Mouse (Mus musculus): ENCODE data around the gene Gm42417. TPM values are rescaled to one million over a fixed set of nuclear protein-coding genes. Genes with fewer than 3 reads are reported as not detected.

Gm42417 gene
- 0.50 TPM in 1 of 2 replicates, not detected in the other for polyA plus RNA-seq (2016; fragmentation: Nextera tagmentation; extraction: Ambion mirVana)

DNA sequence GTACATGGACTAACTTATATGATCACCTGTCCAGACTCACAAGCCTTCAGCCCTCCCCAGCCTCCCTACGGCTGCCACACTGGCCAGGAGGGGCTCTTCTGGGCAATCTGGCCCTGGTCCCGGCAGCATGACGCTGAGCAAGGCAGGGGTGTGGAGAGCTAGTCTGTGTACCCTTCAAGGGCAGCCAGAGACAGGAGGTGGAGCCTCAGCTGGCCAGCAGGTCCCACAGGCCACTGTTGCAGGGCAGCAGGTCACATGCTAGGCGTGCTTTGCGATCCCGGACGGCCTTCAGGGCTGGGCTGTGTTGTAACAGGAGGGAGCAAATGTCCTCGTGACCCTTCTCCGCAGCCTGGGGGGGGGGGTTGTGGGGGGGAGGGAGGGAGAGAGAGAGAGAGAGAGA is at the start of gene Gm42417:
TSS of gene Gm42417 (minus strand) at position 244 of the 400 bp plus-strand sequence.
- no peak within 1 kb of the TSS for H3K9ac ChIP-seq
- H3K4me3 ChIP-seq (replicated peaks) = no peak within 1 kb of the TSS
- WGBS = 85% methylated on average over 9 of the region's 9 CpGs
- no peak within 1 kb of the TSS for H3K4me2 ChIP-seq
- peaks cover 4% of the 10 kb centered on the region; the same call in 1 of the 2 replicates for H3K4me1 ChIP-seq
- peaks cover 34% of the 10 kb centered on the region for H3K36me3 ChIP-seq (replicated peaks)
- no peaks in the 10 kb centered on the region for H3K9me3 ChIP-seq
- ATAC-seq (ENCODE audit: low FRiP score) = no peak
- H3K27ac ChIP-seq = no peak within 1 kb of the TSS
- no peaks in the 10 kb centered on the region for H3K27me3 ChIP-seq

DNA sequence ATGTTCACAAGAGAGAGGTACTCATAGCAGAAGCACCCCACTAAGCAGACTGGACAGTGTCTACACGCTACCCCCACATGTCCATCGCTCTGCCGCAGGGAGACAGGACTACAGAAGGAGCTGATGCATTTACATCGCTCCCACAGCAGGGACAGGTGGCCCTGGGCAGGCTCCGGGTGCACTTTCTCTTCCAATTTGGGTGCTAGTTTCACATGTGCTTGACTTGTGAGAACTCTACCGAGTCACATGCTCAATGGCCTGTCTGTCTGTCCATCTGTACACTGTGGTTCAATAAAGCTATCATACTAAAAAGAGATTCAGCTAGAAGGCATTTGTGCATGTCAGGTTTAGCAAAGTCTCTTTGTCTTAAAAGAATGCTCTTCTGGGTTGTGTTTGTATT is 48.6 kb upstream of the Gm42417 start:
- Histone ChIP-seq H3K9ac (no peak overlapping the region), H3K4me2 (no peak overlapping the region), H3K27me3 (peaks cover 75% of the 10 kb centered on the region), H3K4me1 (peaks cover 9% of the 10 kb centered on the region), H3K9me3 (no peaks in the 10 kb centered on the region), H3K27ac (no peak overlapping the region), H3K4me3 (replicated peaks) (no peak overlapping the region), H3K36me3 (replicated peaks) (no peaks in the 10 kb centered on the region)
- 89% methylated on average over 6 of the region's 6 CpGs for WGBS
- no peak for ATAC-seq (ENCODE audit: low FRiP score)

GRCm38 (mm10) chr1:36586288-36586687 is 47.1 kb upstream of the Gm42417 start:
- H3K9ac ChIP-seq = no peak overlapping the region
- H3K27me3 ChIP-seq = peaks cover 79% of the 10 kb centered on the region
- peaks cover 11% of the 10 kb centered on the region for H3K4me1 ChIP-seq
- ATAC-seq (ENCODE audit: low FRiP score) = no peak
- no peak overlapping the region for H3K4me3 ChIP-seq (replicated peaks)
- no peaks in the 10 kb centered on the region for H3K36me3 ChIP-seq (replicated peaks)
- H3K27ac ChIP-seq = no peak overlapping the region
- WGBS = 37% methylated on average over 4 of the region's 4 CpGs
- no peak overlapping the region for H3K4me2 ChIP-seq
- no peaks in the 10 kb centered on the region for H3K9me3 ChIP-seq

DNA sequence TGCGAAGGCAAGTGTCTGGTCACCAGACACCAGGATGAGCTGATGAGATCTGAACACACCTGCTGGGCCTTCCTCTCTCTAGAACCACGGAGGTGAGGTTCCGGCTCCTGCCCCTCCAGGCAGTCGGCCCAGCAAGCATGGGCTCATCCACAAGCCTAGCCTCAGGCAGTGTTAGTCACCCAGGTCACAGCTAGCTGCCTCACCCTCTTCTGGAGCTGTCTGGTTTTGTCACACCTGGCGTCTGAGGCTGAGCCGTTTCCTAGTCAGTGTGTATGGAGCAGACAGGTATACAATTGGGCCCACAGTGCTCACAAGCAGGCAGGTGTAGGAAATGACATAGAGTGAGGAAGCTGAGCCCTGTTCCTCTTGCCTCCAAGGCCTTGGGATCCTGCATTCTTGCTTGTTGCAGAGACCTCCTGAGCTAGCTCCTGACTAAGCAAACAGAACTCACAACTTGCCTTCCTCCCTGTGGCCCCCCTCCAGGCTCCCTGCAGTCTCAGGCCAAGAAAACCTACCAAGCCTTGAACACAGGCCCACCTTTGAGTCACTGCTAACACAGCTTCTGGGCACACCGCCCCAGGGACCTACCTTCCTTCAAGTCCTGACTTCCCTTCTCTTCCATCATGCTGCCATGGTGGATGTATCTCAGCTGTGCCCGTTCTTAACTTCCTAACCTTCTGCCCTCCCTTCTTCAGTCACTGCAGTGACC is 44.3 kb upstream of the Gm42417 start:
- Histone ChIP-seq H3K9ac (no peak overlapping the region), H3K4me3 (replicated peaks) (no peak overlapping the region), H3K27ac (no peak overlapping the region), H3K4me2 (no peak overlapping the region), H3K4me1 (peaks cover 26% of the 10 kb centered on the region), H3K9me3 (no peaks in the 10 kb centered on the region), H3K36me3 (replicated peaks) (no peaks in the 10 kb centered on the region), H3K27me3 (peaks cover 82% of the 10 kb centered on the region)
- ATAC-seq (ENCODE audit: low FRiP score) = no peak
- 82% methylated on average over 8 of the region's 8 CpGs for WGBS

DNA sequence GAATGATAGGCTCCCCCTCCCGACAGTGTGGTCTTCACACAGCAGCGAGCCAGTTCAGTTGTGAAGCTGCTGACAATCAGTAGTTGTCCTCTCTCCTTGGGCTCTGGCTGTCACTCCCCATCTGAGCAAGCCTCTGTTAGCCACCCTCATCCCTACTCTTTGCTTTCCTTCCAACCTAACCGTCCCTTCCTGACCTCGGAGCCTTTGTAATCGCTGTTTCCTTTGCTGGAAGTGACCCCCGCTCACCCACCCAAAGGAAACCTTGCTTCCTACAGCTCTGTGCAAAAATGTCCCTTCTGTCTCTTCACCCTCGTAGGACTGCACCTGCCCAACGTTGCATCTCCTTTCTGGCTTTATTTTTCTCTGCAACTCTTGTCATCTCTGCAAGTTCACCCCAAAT is 43.0 kb upstream of the Gm42417 start:
- no peak for ATAC-seq (ENCODE audit: low FRiP score)

DNA sequence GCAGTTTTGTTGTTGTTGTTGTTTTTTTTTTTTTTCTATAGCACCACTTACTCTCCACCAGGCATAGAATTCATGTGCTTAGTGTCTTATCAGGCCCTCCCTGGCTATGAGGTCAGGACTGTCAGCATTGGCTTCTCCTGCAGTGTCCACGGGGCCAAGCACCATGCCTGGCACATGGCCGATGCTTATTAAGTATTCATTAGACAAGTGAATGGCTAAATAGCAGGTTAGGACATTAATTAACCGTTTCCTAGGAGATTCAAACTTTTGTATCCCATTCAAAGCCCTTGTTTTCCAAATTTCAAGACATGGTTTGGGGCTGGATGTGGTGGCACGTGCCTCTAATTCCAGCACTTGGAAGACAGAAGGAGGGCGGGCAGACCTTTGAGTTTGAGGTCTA is 42.0 kb upstream of the Gm42417 start:
- no peak overlapping the region for H3K4me3 ChIP-seq (replicated peaks)
- peak overlapping the region; percentile 81 for H3K27ac ChIP-seq
- H3K4me2 ChIP-seq = no peak overlapping the region
- ATAC-seq (ENCODE audit: low FRiP score) = no peak
- peaks cover 26% of the 10 kb centered on the region for H3K4me1 ChIP-seq
- H3K36me3 ChIP-seq (replicated peaks) = no peaks in the 10 kb centered on the region
- WGBS = 25% methylated on average over 5 of the region's 5 CpGs
- no peak overlapping the region for H3K9ac ChIP-seq
- no peaks in the 10 kb centered on the region for H3K9me3 ChIP-seq
- H3K27me3 ChIP-seq = peaks cover 83% of the 10 kb centered on the region

More for the DNA sequence above, 43.0 kb upstream of the Gm42417 start:
- Histone ChIP-seq H3K9ac (no peak overlapping the region), H3K4me2 (no peak overlapping the region), H3K36me3 (replicated peaks) (no peaks in the 10 kb centered on the region), H3K9me3 (no peaks in the 10 kb centered on the region), H3K4me3 (replicated peaks) (no peak overlapping the region), H3K27me3 (peaks cover 84% of the 10 kb centered on the region), H3K4me1 (peaks cover 23% of the 10 kb centered on the region), H3K27ac (no peak overlapping the region)
- WGBS = 74% methylated on average over 8 of the region's 8 CpGs

DNA sequence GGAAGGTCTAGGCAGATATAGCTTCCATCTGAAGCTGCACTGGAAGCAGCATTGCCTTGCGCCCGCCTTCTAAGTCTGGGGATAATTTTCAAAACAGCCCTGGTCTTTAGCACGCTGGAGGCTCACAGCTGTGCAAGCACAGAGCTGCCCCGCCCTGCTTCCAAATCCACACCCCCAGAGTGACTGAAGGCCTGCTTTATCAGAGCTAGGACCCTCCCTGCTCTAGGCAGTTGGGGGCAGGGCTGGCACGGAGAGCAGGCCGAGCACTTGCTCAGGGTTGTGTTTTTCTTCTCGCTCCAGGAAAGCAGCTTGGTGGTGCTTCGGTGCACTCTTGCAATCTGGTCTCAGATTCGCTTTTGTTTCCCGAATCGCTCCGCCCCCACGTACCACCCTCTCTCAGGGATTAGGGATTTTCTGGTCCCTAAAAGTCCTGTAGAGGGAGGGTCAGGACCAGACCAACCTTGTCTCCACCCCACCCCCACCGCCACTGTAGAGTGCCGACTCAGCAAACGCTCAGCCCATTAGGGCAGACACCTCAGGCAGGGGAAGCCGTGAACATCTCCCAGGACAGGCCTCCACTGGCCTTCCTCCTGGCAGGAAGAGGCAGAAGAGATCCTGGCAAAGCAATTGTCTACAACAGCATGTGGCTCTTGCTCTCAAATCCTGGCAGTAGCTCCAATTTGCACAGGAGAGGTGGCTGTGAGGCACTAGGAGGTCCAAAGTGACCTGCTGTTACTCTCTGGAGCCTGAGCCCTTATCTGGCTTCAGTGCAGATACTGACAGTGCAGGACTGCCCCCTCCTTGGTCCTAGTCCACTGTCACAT is 41.4 kb upstream of the Gm42417 start:
- Histone ChIP-seq H3K4me2 (peak overlapping the region; percentile 48), H3K27me3 (peaks cover 77% of the 10 kb centered on the region), H3K4me1 (peaks cover 33% of the 10 kb centered on the region), H3K36me3 (replicated peaks) (no peaks in the 10 kb centered on the region), H3K9me3 (no peaks in the 10 kb centered on the region), H3K27ac (peak overlapping the region; percentile 81), H3K4me3 (replicated peaks) (peak overlapping the region; percentile 14; the same call in 1 of the 2 replicates), H3K9ac (peak overlapping the region; percentile 40; the same call in 1 of the 2 replicates)
- WGBS = under 1% methylated on average over 17 of the region's 17 CpGs
- peak; percentile 88 for ATAC-seq (ENCODE audit: low FRiP score)

GRCm38 (mm10) chr1:36579974-36580383 is 40.8 kb upstream of the Gm42417 start:
- peak overlapping the region; percentile 40; the same call in 1 of the 2 replicates for H3K9ac ChIP-seq
- peak overlapping the region; percentile 48 for H3K4me2 ChIP-seq
- H3K4me3 ChIP-seq (replicated peaks) = no peak overlapping the region
- ATAC-seq (ENCODE audit: low FRiP score) = peak; percentile 44
- H3K36me3 ChIP-seq (replicated peaks) = no peaks in the 10 kb centered on the region
- WGBS = 8% methylated on average over 6 of the region's 6 CpGs
- H3K27ac ChIP-seq = peak overlapping the region; percentile 81
- peaks cover 35% of the 10 kb centered on the region for H3K4me1 ChIP-seq
- peaks cover 73% of the 10 kb centered on the region for H3K27me3 ChIP-seq
- no peaks in the 10 kb centered on the region for H3K9me3 ChIP-seq

- no peaks in the 10 kb centered on the region for H3K36me3 ChIP-seq (replicated peaks)
- peaks cover 35% of the 10 kb centered on the region for H3K4me1 ChIP-seq
- no peak overlapping the region for H3K4me3 ChIP-seq (replicated peaks)
- H3K4me2 ChIP-seq = no peak overlapping the region
- no peaks in the 10 kb centered on the region for H3K9me3 ChIP-seq
- no peak for ATAC-seq (ENCODE audit: low FRiP score)
- 76% methylated on average over 6 of the region's 6 CpGs for WGBS
- H3K27ac ChIP-seq = no peak overlapping the region
- H3K9ac ChIP-seq = no peak overlapping the region
- H3K27me3 ChIP-seq = peaks cover 47% of the 10 kb centered on the region
Measured at GRCm38 (mm10) chr1:36576991-36577675, 37.9 kb upstream of the Gm42417 start.

DNA sequence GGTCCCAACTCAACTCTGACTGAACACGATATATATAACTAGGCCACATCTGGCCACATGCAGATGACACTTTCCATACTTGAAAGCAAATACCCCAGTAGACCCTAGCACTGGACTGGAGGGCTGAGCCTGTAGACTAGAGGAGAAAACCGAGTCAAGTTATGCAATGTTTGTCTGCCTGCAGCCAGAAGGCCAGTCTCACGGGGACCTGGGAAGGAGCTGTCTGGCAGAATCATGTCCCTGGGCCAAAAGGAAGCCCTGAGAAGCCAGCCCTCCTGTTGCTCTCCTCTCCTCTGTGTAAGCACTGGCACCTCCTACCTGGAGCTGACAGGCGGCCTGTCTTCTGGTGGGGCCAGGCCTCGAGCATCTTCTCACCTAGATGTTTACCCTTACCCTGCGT is 36.1 kb upstream of the Gm42417 start:
- Histone ChIP-seq H3K36me3 (replicated peaks) (no peaks in the 10 kb centered on the region), H3K9ac (no peak overlapping the region), H3K4me3 (replicated peaks) (no peak overlapping the region), H3K27ac (no peak overlapping the region), H3K27me3 (peaks cover 49% of the 10 kb centered on the region), H3K9me3 (no peaks in the 10 kb centered on the region), H3K4me1 (peaks cover 22% of the 10 kb centered on the region), H3K4me2 (no peak overlapping the region)
- no peak for ATAC-seq (ENCODE audit: low FRiP score)
- 73% methylated on average over 6 of the region's 6 CpGs for WGBS

DNA sequence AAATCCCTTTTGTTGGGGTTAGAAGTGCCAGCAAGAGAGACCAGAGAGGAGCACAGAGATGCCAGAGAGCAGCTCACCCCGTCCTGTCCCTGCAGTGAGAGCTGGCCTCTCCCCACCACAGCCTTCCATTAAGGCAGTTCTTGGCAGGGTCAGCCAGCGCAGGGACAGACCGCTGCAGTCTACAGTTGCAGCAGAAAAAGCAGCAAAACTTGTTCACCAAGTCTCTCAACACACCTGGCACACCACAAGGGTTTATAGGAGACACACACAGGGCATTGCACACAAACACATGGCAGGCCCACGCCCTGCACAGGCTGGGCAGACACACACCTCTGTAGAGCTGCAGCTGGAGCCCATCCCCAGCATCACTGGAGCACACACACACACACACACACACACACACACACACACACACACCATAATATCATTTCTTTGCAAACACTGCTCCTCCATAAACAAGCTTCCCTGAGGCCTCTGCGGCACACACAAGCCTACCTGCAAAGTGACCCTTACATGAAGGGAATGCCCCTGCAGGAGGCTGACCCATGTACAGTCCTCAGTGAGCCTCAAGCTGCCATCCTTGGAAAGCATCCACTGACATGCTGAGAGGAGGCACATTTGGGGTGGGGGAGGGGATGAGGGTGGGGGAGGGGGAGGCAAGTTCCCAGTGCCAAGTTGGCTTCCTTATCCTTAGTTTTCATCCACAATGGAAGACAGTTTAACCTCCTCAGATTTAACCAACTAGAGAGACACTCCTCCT is 35.1 kb upstream of the Gm42417 start:
- Histone ChIP-seq H3K9ac (0 out of 2 replicates have a peak overlapping the region, but pooled peaks have one; percentile 18), H3K4me2 (no peak overlapping the region), H3K4me3 (replicated peaks) (no peak overlapping the region), H3K27me3 (peaks cover 41% of the 10 kb centered on the region), H3K27ac (no peak overlapping the region), H3K4me1 (peaks cover 13% of the 10 kb centered on the region), H3K36me3 (replicated peaks) (no peaks in the 10 kb centered on the region), H3K9me3 (no peaks in the 10 kb centered on the region)
- ATAC-seq (ENCODE audit: low FRiP score) = no peak
- 80% methylated on average over 5 of the region's 5 CpGs for WGBS

Measured in forebrain, embryonic 12.5 days (tissue).